Mouse (Mus musculus) embryonic fibroblast, embryonic 13.5 days (primary cell): ENCODE measurements at regions not wholly inside any gene's neighbourhood (a gene's known extent, or its start where the extent isn't known, plus 50 kb on each side); places are given as distances from the start of the nearest gene placed in this dataset.

Experiments used
- CTCF ChIP-seq: IDR thresholded peaks from 2 replicates; pipeline ENCODE4 v1.5.1; 2011; ENCODE audit warnings: mild to moderate bottlenecking, control low read depth, low read length, moderate library complexity, borderline replicate concordance; ENCODE audit not compliant: insufficient read depth
- POLR2A ChIP-seq: IDR thresholded peaks from 2 replicates; pipeline ENCODE4 v1.6.1; 2011; ENCODE audit warnings: low read depth, mild to moderate bottlenecking, control low read depth, low read length, moderate library complexity

- TF ChIP-seq POLR2A, result no peak
- no peak for TF ChIP-seq CTCF
Observed at GRCm38 (mm10) chr17:54201710-54202109, 97.1 kb downstream of the Slc5a7 start.
